Mouse (Mus musculus) stomach, embryonic 14.5 days (tissue): ENCODE measurements at regions not wholly inside any gene's neighbourhood (a gene's known extent, or its start where the extent isn't known, plus 50 kb on each side); places are given as distances from the start of the nearest gene placed in this dataset.

Experiments used
- ATAC-seq: fragments of 200-750 bp; cut with Nextera tagmentation; 2 replicates; pipeline ENCODE4 v1.8.0; 2017; ENCODE audit warnings: low read depth, moderate TSS enrichment; ENCODE audit not compliant: insufficient number of reproducible peaks, insufficient read depth, low FRiP score
- H3K27ac ChIP-seq: fragments of 300-500 bp; sonication (generic); 2 replicates; pipeline ENCODE4 v1.5.1; 2014; ENCODE audit warnings: mild to moderate bottlenecking, low read length, moderate library complexity, mixed read lengths
- H3K27me3 ChIP-seq: fragments of 300-500 bp; sonication (generic); 2 replicates; pipeline ENCODE4 v1.6.1; 2014; ENCODE audit warnings: low read length, control low read depth, mixed read lengths; ENCODE audit not compliant: control insufficient read depth, insufficient read depth
- H3K36me3 ChIP-seq: fragments of 300-500 bp; sonication (generic); 2 replicates; pipeline ENCODE4 v1.6.1; 2014; ENCODE audit warnings: mild to moderate bottlenecking, control low read depth, low read length, moderate library complexity, mixed read lengths; ENCODE audit not compliant: control insufficient read depth, insufficient read depth
- H3K4me1 ChIP-seq: fragments of 300-500 bp; sonication (generic); 2 replicates; pipeline ENCODE4 v1.6.1; 2014; ENCODE audit warnings: low read length, control low read depth, mixed read lengths; ENCODE audit not compliant: control insufficient read depth, insufficient read depth
- H3K4me2 ChIP-seq: fragments of 300-500 bp; sonication (generic); replicated peaks from 2 replicates; pipeline ENCODE4 v1.6.1; 2014; ENCODE audit warnings: low read depth, low read length, control low read depth
- H3K4me3 ChIP-seq: fragments of 300-500 bp; sonication (generic); 2 replicates; pipeline ENCODE4 v1.5.1; 2014; ENCODE audit warnings: low read depth, low read length, control low read depth
- H3K9ac ChIP-seq: fragments of 300-500 bp; sonication (generic); replicated peaks from 2 replicates; pipeline ENCODE4 v1.6.1; 2014; ENCODE audit warnings: low read depth, mild to moderate bottlenecking, control low read depth, low read length, moderate library complexity, mixed read lengths
- H3K9me3 ChIP-seq: fragments of 300-500 bp; sonication (generic); 2 replicates; pipeline ENCODE4 v1.6.1; 2016; ENCODE audit warnings: low read depth, low read length, control low read depth; ENCODE audit not compliant: control insufficient read depth
- WGBS: fragments of 180-500 bp; shearing (Covaris S2); extraction: QIAGEN DNeasy Blood & Tissue Kit; methylation state at CpG from one replicate; pipeline ENCODE4 v1.1.7; 2014; 5-methylcytosine and 5-hydroxymethylcytosine counted together

- no peak for ATAC-seq
- no peaks in the 10 kb centered on the region for H3K27me3 ChIP-seq
- no peaks in the 10 kb centered on the region for H3K4me1 ChIP-seq
- WGBS, result 76% methylated on average over 1 of the region's 1 CpGs
- no peaks in the 10 kb centered on the region for H3K9me3 ChIP-seq
- no peak overlapping the region for H3K9ac ChIP-seq
- no peaks in the 10 kb centered on the region for H3K36me3 ChIP-seq
- H3K4me3 ChIP-seq, result no peak overlapping the region
- no peak overlapping the region for H3K27ac ChIP-seq
- no peak overlapping the region for H3K4me2 ChIP-seq
Measured at GRCm38 (mm10) chr9:112370746-112371145, 135.0 kb upstream of the Arpp21 start.

- ATAC-seq, result no peak
Measured at GRCm38 (mm10) chr9:112367291-112367690, 131.6 kb upstream of the Arpp21 start.

DNA sequence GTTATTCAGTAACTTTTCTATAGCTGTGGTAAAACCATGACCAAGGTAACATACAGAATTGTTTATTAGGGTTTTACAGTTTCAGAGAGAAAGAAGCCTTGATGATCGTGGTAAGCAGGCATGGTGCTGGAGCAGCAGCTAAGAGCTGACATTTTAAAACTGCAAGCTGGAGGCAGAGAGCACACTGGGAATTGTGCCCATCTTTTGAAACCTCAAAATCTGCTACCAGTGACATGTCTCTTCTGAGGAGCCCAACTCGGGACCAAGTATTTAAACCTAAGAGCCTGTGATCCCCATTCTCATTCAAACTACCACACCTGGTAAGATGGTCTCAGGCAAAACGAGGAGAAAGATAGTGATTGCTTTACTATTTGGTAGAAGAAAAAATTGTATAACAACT, 125.6 kb upstream of the Arpp21 start:
- Histone ChIP-seq H3K27ac (no peak overlapping the region), H3K4me1 (no peaks in the 10 kb centered on the region)
- ATAC-seq, result no peak

More at GRCm38 (mm10) chr9:112367291-112367690, 131.6 kb upstream of the Arpp21 start:
- Histone ChIP-seq H3K27ac (no peak overlapping the region), H3K4me3 (no peak overlapping the region), H3K4me2 (no peak overlapping the region), H3K9ac (no peak overlapping the region), H3K4me1 (no peaks in the 10 kb centered on the region), H3K27me3 (no peaks in the 10 kb centered on the region), H3K9me3 (no peaks in the 10 kb centered on the region), H3K36me3 (no peaks in the 10 kb centered on the region)

GRCm38 (mm10) chr9:112358711-112359298, 123.1 kb upstream of the Arpp21 start:
- no peaks in the 10 kb centered on the region for H3K9me3 ChIP-seq
- H3K36me3 ChIP-seq, result no peaks in the 10 kb centered on the region
- 62% methylated on average over 5 of the region's 5 CpGs for WGBS
- H3K27me3 ChIP-seq, result no peaks in the 10 kb centered on the region
- no peak for ATAC-seq
- no peak overlapping the region for H3K27ac ChIP-seq
- H3K4me2 ChIP-seq, result no peak overlapping the region
- no peaks in the 10 kb centered on the region for H3K4me1 ChIP-seq
- H3K4me3 ChIP-seq, result no peak overlapping the region
- no peak overlapping the region for H3K9ac ChIP-seq

More for the DNA sequence above, 125.6 kb upstream of the Arpp21 start:
- Histone ChIP-seq H3K4me3 (no peak overlapping the region), H3K4me2 (no peak overlapping the region), H3K9me3 (no peaks in the 10 kb centered on the region), H3K9ac (no peak overlapping the region), H3K27me3 (no peaks in the 10 kb centered on the region), H3K36me3 (no peaks in the 10 kb centered on the region)
- WGBS, result 81% methylated on average over 3 of the region's 3 CpGs

GRCm38 (mm10) chr9:112353196-112353595, 117.5 kb upstream of the Arpp21 start:
- no peak overlapping the region for H3K27ac ChIP-seq
- no peaks in the 10 kb centered on the region for H3K27me3 ChIP-seq
- H3K4me1 ChIP-seq, result no peaks in the 10 kb centered on the region
- no peaks in the 10 kb centered on the region for H3K36me3 ChIP-seq
- no peak overlapping the region for H3K4me2 ChIP-seq
- no peak for ATAC-seq
- WGBS, result 63% methylated on average over 3 of the region's 3 CpGs
- no peak overlapping the region for H3K9ac ChIP-seq
- no peaks in the 10 kb centered on the region for H3K9me3 ChIP-seq
- H3K4me3 ChIP-seq, result no peak overlapping the region

DNA sequence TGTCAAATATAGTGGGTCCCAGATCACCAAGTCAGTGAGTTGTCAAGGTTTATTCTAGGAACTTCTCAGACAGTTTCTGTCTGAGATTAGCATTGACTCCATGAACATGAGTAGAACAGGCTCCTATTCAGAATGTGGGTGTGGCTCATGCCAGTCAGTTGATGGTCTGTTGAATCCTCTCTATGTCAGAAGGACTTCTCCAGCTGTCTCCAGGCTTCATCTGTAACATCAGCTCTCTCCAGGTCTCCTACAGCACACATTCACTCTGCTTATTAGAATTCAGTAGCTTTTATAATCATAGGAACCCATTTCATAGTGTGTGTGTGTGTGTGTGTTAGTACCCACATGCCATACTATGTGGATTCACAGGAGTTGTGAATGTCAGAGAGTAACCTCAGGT, 113.2 kb upstream of the Arpp21 start:
- no peaks in the 10 kb centered on the region for H3K36me3 ChIP-seq
- H3K9ac ChIP-seq, result no peak overlapping the region
- no peak overlapping the region for H3K4me3 ChIP-seq
- no peak overlapping the region for H3K27ac ChIP-seq
- H3K4me1 ChIP-seq, result no peaks in the 10 kb centered on the region
- no peaks in the 10 kb centered on the region for H3K9me3 ChIP-seq
- no peak for ATAC-seq
- no peaks in the 10 kb centered on the region for H3K27me3 ChIP-seq
- no peak overlapping the region for H3K4me2 ChIP-seq

- H3K4me1 ChIP-seq, result no peaks in the 10 kb centered on the region
- no peak overlapping the region for H3K9ac ChIP-seq
- no peaks in the 10 kb centered on the region for H3K27me3 ChIP-seq
- no peak for ATAC-seq
- no peaks in the 10 kb centered on the region for H3K36me3 ChIP-seq
- H3K9me3 ChIP-seq, result no peaks in the 10 kb centered on the region
- 32% methylated on average over 1 of the region's 1 CpGs for WGBS
- no peak overlapping the region for H3K4me3 ChIP-seq
- no peak overlapping the region for H3K27ac ChIP-seq
- no peak overlapping the region for H3K4me2 ChIP-seq
Measured at GRCm38 (mm10) chr9:112344792-112345191, 109.1 kb upstream of the Arpp21 start.

DNA sequence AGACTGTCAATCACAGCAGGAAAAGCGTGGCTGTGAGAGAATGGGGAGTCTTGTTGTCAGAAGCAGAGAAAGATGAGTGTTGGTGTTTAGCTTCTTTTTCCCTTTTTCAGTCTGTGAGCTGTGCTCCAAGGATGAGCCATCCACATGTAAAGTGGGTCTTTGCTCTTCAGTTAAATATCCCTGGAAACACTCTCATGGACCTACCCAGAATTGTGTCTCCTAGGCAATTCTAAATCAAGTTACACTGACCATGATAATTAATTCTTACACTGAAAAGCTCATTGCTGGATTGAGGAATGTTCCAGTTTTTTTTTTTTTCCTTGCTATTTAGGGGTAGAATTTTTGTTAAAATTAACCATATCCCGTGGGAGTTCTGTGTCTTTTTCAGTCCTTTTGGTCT, 104.6 kb upstream of the Arpp21 start:
- WGBS, result 75% methylated on average over 2 of the region's 2 CpGs
- no peak overlapping the region for H3K9ac ChIP-seq
- H3K27me3 ChIP-seq, result no peaks in the 10 kb centered on the region
- H3K4me2 ChIP-seq, result no peak overlapping the region
- H3K36me3 ChIP-seq, result no peaks in the 10 kb centered on the region
- H3K9me3 ChIP-seq, result no peaks in the 10 kb centered on the region
- H3K27ac ChIP-seq, result no peak overlapping the region
- H3K4me3 ChIP-seq, result no peak overlapping the region
- no peaks in the 10 kb centered on the region for H3K4me1 ChIP-seq
- ATAC-seq, result no peak

- no peak overlapping the region for H3K9ac ChIP-seq
- no peaks in the 10 kb centered on the region for H3K36me3 ChIP-seq
- 82% methylated on average over 5 of the region's 5 CpGs for WGBS
- no peaks in the 10 kb centered on the region for H3K9me3 ChIP-seq
- no peak overlapping the region for H3K4me3 ChIP-seq
- no peak overlapping the region for H3K27ac ChIP-seq
- no peaks in the 10 kb centered on the region for H3K4me1 ChIP-seq
- H3K4me2 ChIP-seq, result no peak overlapping the region
- no peak for ATAC-seq
- no peaks in the 10 kb centered on the region for H3K27me3 ChIP-seq
Measured at GRCm38 (mm10) chr9:112320016-112320415, 84.3 kb upstream of the Arpp21 start.
